Mouse (Mus musculus): ENCODE results near the gene Ltbr. TPM values are rescaled to one million over a fixed set of nuclear protein-coding genes. Genes with fewer than 3 reads are reported as not detected.

Ltbr gene
- total and polyA plus RNA-seq, 2 experiments: 55.9 to 102 TPM

DNA sequence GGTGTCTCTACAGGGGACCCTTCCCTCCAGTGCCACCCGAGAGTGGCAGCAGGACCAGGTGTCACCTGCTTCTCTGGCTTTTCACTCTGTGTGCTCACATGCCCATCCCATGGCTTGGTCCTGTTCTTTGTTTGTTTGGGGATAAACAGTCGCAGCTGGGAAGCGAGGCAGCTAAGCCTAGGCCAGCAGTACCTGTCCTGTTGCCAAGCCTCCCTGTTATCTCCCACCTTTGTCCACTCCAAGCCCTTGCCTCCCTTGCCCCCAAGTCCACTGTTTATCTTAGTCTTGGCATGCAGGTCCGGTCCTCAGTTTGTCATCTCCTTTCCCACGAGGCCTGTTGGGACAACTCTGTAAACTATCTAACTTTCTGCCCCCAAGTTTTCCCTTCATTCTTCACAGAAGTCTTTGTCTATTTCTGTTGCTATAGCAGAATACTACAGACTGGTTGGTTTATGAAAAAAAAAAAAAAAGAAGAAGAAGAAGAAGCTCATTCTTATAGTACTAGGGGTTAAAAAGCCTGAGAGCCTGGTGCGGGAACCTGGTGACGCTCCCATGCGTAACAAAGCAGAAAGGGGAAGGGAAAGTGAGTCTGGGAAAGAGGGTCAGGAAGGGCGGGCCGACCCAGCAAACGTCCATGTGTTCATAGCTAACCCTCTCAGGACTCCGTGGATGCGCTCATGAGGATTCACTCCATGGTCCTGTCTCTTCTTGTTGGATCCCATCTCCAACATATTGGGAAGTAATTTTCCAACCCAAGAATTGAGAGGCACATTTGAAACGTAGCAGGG lies 19.6 kb upstream of the Ltbr start:
- H3K36me3 ChIP-seq (ENCODE audit: control insufficient read depth, insufficient read depth, low read length): no peaks in the 10 kb centered on the region
- H3K27ac ChIP-seq (replicated peaks; ENCODE audit: insufficient read depth, low read depth, low read length): no peak overlapping the region; the same call in 1 of the 2 replicates
- H3K4me1 ChIP-seq (ENCODE audit: control insufficient read depth, insufficient read depth, low read length): peaks cover 2% of the 10 kb centered on the region; the same call in 1 of the 2 replicates
- TF ChIP-seq POLR2A (IDR thresholded peaks at IDR 0.05; ENCODE audit: extremely low read depth, insufficient read depth, low read length): no peak
- no peak for TF ChIP-seq CTCF (IDR thresholded peaks at IDR 0.05; ENCODE audit: low read depth, low read length)
- 62% methylated on average over 14 of the region's 14 CpGs for WGBS
- no peak overlapping the region for H3K9ac ChIP-seq (ENCODE audit: low read depth, low read length)
- H3K27me3 ChIP-seq (ENCODE audit: control insufficient read depth, insufficient read depth, low read length): no peaks in the 10 kb centered on the region
- H3K79me2 ChIP-seq (ENCODE audit: control insufficient read depth, insufficient read depth, low read length): no peaks in the 10 kb centered on the region
- DNase-seq (ENCODE audit: extremely low read depth, low read depth, low spot score): peak; percentile 87
- no peak overlapping the region for H3K4me3 ChIP-seq (ENCODE audit: insufficient read depth, low read depth, low read length)

DNA sequence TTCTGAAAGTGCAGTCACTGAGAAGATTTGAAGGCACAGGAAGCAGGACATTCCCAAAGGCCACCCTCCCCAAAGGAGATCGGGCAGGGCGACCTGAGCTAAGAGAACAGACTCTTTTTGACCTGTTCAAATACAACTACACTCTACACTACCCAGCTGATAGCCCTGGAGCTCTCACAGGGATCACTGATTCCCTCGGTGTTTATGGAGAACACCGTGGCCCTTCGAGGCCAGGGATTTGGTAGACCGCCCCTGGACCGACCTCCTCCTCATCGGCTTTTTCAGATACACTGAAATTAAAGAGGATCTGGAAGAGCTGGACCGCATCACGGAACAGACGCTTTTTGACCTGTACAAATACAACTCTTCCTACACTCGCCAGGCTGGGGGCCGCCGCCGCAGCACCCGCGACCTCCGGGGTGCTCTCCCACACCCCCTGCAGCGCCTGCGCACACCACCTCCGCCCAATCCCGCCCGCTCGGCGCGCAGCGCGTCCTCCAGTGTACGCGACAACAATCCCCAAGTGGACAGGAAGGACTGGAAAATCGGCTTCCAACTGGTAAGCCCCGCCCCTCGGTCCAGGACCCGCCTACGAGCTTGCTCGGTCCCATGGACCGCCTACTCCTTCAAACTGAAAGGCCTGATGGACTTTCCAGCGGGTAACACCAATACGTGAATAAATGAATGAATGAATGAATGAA lies 17.1 kb upstream of the Ltbr start:
- under 1% methylated on average over 39 of the region's 39 CpGs for WGBS
- peak overlapping the region; percentile 79 for H3K9ac ChIP-seq (ENCODE audit: low read depth, low read length)
- TF ChIP-seq CTCF (IDR thresholded peaks at IDR 0.05; ENCODE audit: low read depth, low read length): no peak
- TF ChIP-seq POLR2A (IDR thresholded peaks at IDR 0.05; ENCODE audit: extremely low read depth, insufficient read depth, low read length): peak; percentile 88
- H3K4me3 ChIP-seq (ENCODE audit: insufficient read depth, low read depth, low read length): peak overlapping the region; percentile 74
- DNase-seq (ENCODE audit: extremely low read depth, low read depth, low spot score): peak; percentile 84
- H3K4me1 ChIP-seq (ENCODE audit: control insufficient read depth, insufficient read depth, low read length): peaks cover 2% of the 10 kb centered on the region; the same call in 1 of the 2 replicates
- H3K79me2 ChIP-seq (ENCODE audit: control insufficient read depth, insufficient read depth, low read length): no peaks in the 10 kb centered on the region
- peak overlapping the region; percentile 57 for H3K27ac ChIP-seq (replicated peaks; ENCODE audit: insufficient read depth, low read depth, low read length)
- H3K36me3 ChIP-seq (ENCODE audit: control insufficient read depth, insufficient read depth, low read length): no peaks in the 10 kb centered on the region
- H3K27me3 ChIP-seq (ENCODE audit: control insufficient read depth, insufficient read depth, low read length): no peaks in the 10 kb centered on the region

- no peaks in the 10 kb centered on the region for H3K36me3 ChIP-seq (ENCODE audit: control insufficient read depth, insufficient read depth, low read length)
- no peak overlapping the region for H3K27ac ChIP-seq (replicated peaks; ENCODE audit: insufficient read depth, low read depth, low read length)
- DNase-seq (ENCODE audit: extremely low read depth, low read depth, low spot score): peak; percentile 22
- H3K4me3 ChIP-seq (ENCODE audit: insufficient read depth, low read depth, low read length): no peak overlapping the region
- H3K79me2 ChIP-seq (ENCODE audit: control insufficient read depth, insufficient read depth, low read length): no peaks in the 10 kb centered on the region
- no peak overlapping the region for H3K9ac ChIP-seq (ENCODE audit: low read depth, low read length)
- peak; percentile 88 for TF ChIP-seq CTCF (IDR thresholded peaks at IDR 0.05; ENCODE audit: low read depth, low read length)
- no peak for TF ChIP-seq POLR2A (IDR thresholded peaks at IDR 0.05; ENCODE audit: extremely low read depth, insufficient read depth, low read length)
- peaks cover 2% of the 10 kb centered on the region; the same call in 1 of the 2 replicates for H3K4me1 ChIP-seq (ENCODE audit: control insufficient read depth, insufficient read depth, low read length)
- H3K27me3 ChIP-seq (ENCODE audit: control insufficient read depth, insufficient read depth, low read length): no peaks in the 10 kb centered on the region
- 81% methylated on average over 5 of the region's 5 CpGs for WGBS
Observed at GRCm38 (mm10) chr6:125328243-125328642, 14.6 kb upstream of the Ltbr start.

DNA sequence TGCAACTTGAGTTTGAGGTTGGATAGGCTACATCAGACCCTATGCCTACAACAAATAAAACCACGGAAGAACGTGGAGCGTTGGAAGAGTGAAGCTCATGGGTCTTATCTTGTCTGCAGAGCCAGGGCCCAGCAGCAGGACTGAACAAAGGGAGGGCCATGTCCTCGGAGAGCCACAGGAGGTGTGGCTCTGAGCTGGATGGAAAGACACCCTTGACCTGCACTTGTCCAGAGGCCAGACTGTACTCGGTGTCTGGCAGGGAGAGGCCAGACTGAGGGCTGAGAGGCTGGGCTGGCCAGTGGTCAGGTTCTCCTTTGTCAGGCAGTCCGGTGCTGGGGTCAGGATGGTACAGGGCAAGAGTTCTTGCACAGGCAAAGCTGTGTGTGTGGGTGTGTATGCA lies 11.7 kb upstream of the Ltbr start:
- no peaks in the 10 kb centered on the region for H3K4me1 ChIP-seq (ENCODE audit: control insufficient read depth, insufficient read depth, low read length)
- H3K36me3 ChIP-seq (ENCODE audit: control insufficient read depth, insufficient read depth, low read length): peaks cover 2% of the 10 kb centered on the region; the same call in 1 of the 2 replicates
- no peak overlapping the region for H3K4me3 ChIP-seq (ENCODE audit: insufficient read depth, low read depth, low read length)
- no peaks in the 10 kb centered on the region for H3K79me2 ChIP-seq (ENCODE audit: control insufficient read depth, insufficient read depth, low read length)
- no peak overlapping the region for H3K9ac ChIP-seq (ENCODE audit: low read depth, low read length)
- DNase-seq (ENCODE audit: extremely low read depth, low read depth, low spot score): peak; percentile 70
- H3K27me3 ChIP-seq (ENCODE audit: control insufficient read depth, insufficient read depth, low read length): no peaks in the 10 kb centered on the region
- TF ChIP-seq POLR2A (IDR thresholded peaks at IDR 0.05; ENCODE audit: extremely low read depth, insufficient read depth, low read length) (no peak), CTCF (IDR thresholded peaks at IDR 0.05; ENCODE audit: low read depth, low read length) (no peak)
- 30% methylated on average over 6 of the region's 6 CpGs for WGBS
- no peak overlapping the region for H3K27ac ChIP-seq (replicated peaks; ENCODE audit: insufficient read depth, low read depth, low read length)

DNA sequence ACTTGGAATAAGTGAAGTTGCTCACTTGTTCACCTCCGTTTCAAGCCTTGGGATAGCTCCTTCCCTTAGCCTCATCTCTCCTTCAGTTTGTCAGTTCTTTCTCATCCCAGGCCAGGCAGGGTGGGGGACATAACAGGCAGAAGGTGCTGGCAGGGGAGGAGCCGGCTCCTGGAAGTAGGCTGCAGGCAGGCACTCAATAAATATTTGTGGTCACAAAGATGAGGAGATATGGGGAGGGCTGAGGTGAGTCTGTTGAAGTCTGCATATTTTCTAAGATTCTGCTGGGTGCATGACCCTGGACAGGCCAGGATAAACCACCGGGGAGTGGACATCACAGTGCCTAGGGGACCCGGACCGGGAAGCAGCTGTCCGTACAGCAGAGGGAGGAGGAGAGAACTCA lies 9.9 kb upstream of the Ltbr start:
- no peak overlapping the region for H3K27ac ChIP-seq (replicated peaks; ENCODE audit: insufficient read depth, low read depth, low read length)
- no peak overlapping the region for H3K4me3 ChIP-seq (ENCODE audit: insufficient read depth, low read depth, low read length)
- no peaks in the 10 kb centered on the region for H3K27me3 ChIP-seq (ENCODE audit: control insufficient read depth, insufficient read depth, low read length)
- H3K36me3 ChIP-seq (ENCODE audit: control insufficient read depth, insufficient read depth, low read length): peaks cover 2% of the 10 kb centered on the region; the same call in 1 of the 2 replicates
- H3K4me1 ChIP-seq (ENCODE audit: control insufficient read depth, insufficient read depth, low read length): peaks cover 6% of the 10 kb centered on the region
- TF ChIP-seq POLR2A (IDR thresholded peaks at IDR 0.05; ENCODE audit: extremely low read depth, insufficient read depth, low read length): no peak
- no peak for TF ChIP-seq CTCF (IDR thresholded peaks at IDR 0.05; ENCODE audit: low read depth, low read length)
- H3K9ac ChIP-seq (ENCODE audit: low read depth, low read length): no peak overlapping the region
- no peaks in the 10 kb centered on the region for H3K79me2 ChIP-seq (ENCODE audit: control insufficient read depth, insufficient read depth, low read length)
- DNase-seq (ENCODE audit: extremely low read depth, low read depth, low spot score): no peak
- WGBS: 85% methylated on average over 6 of the region's 6 CpGs
